Mouse (Mus musculus) kidney, adult 2 months (tissue): ENCODE data around the gene Rtp4.

Experiments
- CTCF ChIP-seq: fragments of 200-500 bp; conservative IDR thresholded peaks from 2 replicates; pipeline ENCODE4 v1.5.1; 2011; ENCODE audit warnings: low read depth, mild to moderate bottlenecking, control low read depth, low read length, moderate library complexity, mixed read lengths; ENCODE audit not compliant: insufficient read depth, insufficient read length
- POLR2A ChIP-seq: fragments of 200-500 bp; IDR thresholded peaks from one replicate; pipeline ENCODE4 v1.6.1; 2011; ENCODE audit warnings: low read depth, low read length, control low read depth

DNA sequence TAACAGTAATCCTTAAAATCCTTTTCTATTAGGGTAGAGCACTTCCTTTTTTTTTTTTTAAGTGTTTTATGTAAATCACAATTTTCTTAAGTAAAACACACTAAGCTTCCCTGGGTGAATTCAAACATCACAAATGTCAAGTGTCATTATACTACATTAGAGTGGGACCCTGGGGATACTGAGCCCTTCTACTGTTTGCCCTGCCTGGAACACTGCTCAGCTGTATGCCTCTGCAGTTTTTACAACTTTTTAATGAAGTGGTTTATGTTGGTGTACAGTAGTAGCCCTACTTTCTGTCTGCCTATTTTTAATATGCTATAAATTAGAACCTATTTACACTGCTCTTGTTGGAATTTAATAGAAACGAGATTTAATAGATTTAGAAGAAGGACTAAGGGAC lies 22.2 kb upstream of the Rtp4 start:
- TF ChIP-seq CTCF = no peak
- no peak for TF ChIP-seq POLR2A
